Mouse (Mus musculus): Measurements from ENCODE around the gene Mia.

DNA sequence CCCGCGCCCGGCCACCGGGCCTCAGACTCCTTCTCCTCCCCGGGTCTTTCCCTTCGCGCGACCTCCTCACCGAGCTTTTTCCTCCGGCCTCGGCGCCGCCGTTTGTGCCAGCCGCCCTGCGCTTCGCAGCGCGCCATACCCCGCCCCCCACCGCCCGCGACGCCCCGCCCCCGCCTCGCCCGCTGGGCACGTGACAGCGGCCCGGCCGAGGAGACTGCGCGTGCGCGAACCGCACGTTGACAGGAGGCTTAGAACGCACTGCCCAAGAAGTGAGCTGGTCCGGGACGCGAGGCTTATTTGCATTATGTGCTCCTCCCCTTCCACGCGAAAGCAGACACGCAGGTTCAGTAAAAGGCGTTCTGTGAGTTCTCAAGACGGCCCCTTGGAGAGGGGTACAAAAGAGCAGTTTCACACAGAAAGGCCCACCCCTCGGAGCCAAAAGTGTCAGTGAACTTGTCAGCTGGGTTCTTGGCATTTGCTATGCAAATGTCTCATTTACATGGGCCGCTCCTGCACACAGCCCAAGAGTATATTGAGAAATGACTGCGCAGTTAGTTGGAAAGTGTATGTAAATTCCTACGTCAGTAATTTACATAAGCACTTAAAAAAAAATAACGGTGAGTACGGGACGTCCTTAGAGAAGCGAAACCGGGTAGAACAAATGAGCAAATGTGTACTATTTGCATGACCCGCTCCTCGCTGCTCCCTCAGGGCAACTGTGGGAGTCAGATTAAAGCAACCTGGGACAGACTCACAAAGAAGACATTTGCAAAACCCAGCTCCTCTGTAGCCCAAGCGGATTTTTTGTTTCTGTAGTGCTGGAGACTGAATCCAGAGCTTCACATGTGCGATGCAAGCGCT is 14.1 kb downstream of the Mia start, which contains the start of gene Egln2:
- TF ChIP-seq CTCF (IDR thresholded peaks at IDR 0.05; ENCODE audit: borderline replicate concordance, insufficient read depth, low read length) (no peak), POLR2A (IDR thresholded peaks at IDR 0.05; ENCODE audit: low read depth, low read length) (peak; percentile 77)
